ENCODE assay signal across 12 mouse cellular contexts in genomic region chr5:143638516-143639270, GRCm38 (mm10). TPM values are rescaled to one million over a fixed set of nuclear protein-coding genes. Genes with fewer than 3 reads are reported as not detected.
DNase-seq lines count a peak whose midpoint lies in the region; ATAC-seq and TF ChIP-seq lines count a peak whose summit lies in the region.
"Had no signal": no experiment of that assay in that cellular context is flagged by ENCODE, and none has a peak within 500 bp of the region (broad histone marks: within the 10 kb centered on the region; RNA-seq: fewer than 3 reads in every experiment).

No protein-coding gene starts in this region.

- H3K36me3 ChIP-seq in kidney, adult 2 months (ENCODE audit: control insufficient read depth, insufficient read depth, low read length), result no peaks in the 10 kb centered on the region
- no peaks in the 10 kb centered on the region for H3K36me3 ChIP-seq in embryonic facial prominence, embryonic 10.5 days (replicated peaks)
- H3K36me3 ChIP-seq in limb, embryonic 15.5 days, result no peaks in the 10 kb centered on the region
- H3K36me3 ChIP-seq: forebrain, embryonic 15.5 days had no signal

- no peak for TF ChIP-seq CTCF in kidney, adult 2 months (conservative IDR thresholded peaks at IDR 0.05; ENCODE audit: insufficient read depth, insufficient read length, low read depth, low read length)

- TF ChIP-seq POLR2A in kidney, adult 2 months (IDR thresholded peaks at IDR 0.05; ENCODE audit: low read depth, low read length), result no peak

- 0 out of 2 replicates have a peak overlapping the region, but pooled peaks have one; percentile 33 for H3K27ac ChIP-seq in kidney, adult 2 months (ENCODE audit: insufficient read depth, low read depth, low read length)
- H3K27ac ChIP-seq in embryonic facial prominence, embryonic 10.5 days (replicated peaks), result peak overlapping the region; percentile 81
- peak overlapping the region; percentile 75 for H3K27ac ChIP-seq in limb, embryonic 15.5 days
- H3K27ac ChIP-seq: hindbrain, embryonic 14.5 days had no signal

- 33% methylated on average over 7 of the region's 7 CpGs for WGBS in kidney, adult 2 months
- 57% methylated on average over 7 of the region's 7 CpGs for WGBS in embryonic facial prominence, embryonic 10.5 days
- 34% methylated on average over 7 of the region's 7 CpGs for WGBS in limb, embryonic 15.5 days

- no peak overlapping the region for H3K4me3 ChIP-seq in kidney, adult 2 months (ENCODE audit: insufficient read depth, low read depth, low read length)
- H3K4me3 ChIP-seq in embryonic facial prominence, embryonic 10.5 days, result peak overlapping the region; percentile 18; the same call in 1 of the 2 replicates
- H3K4me3 ChIP-seq in limb, embryonic 15.5 days, result no peak overlapping the region
- H3K4me3 ChIP-seq: forebrain, embryonic 15.5 days had no signal

- H3K4me1 ChIP-seq in kidney, adult 2 months (ENCODE audit: control insufficient read depth, insufficient read depth, low read length), result peaks cover 28% of the 10 kb centered on the region
- H3K4me1 ChIP-seq in embryonic facial prominence, embryonic 10.5 days, result peaks cover 95% of the 10 kb centered on the region
- H3K4me1 ChIP-seq in limb, embryonic 15.5 days, result peaks cover 76% of the 10 kb centered on the region

- no peaks in the 10 kb centered on the region for H3K9me3 ChIP-seq in embryonic facial prominence, embryonic 10.5 days
- H3K9me3 ChIP-seq in limb, embryonic 15.5 days, result no peaks in the 10 kb centered on the region
- H3K9me3 ChIP-seq: forebrain, embryonic 15.5 days had no signal

- H3K4me2 ChIP-seq in limb, embryonic 15.5 days, result peak overlapping the region; percentile 17; the same call in 1 of the 2 replicates
- H3K4me2 ChIP-seq: forebrain, embryonic 15.5 days; hindbrain, embryonic 14.5 days had no signal

- H3K9ac ChIP-seq in limb, embryonic 15.5 days, result no peak overlapping the region
- H3K9ac ChIP-seq: forebrain, embryonic 15.5 days; hindbrain, embryonic 14.5 days had no signal

- 0 out of 2 replicates have a peak, but pooled peaks have one; percentile 2 for ATAC-seq in limb, embryonic 15.5 days (ENCODE audit: insufficient number of reproducible peaks, low FRiP score, low TSS enrichment, low read depth)
- ATAC-seq: forebrain, embryonic 15.5 days had no signal

- H3K27me3 ChIP-seq in kidney, adult 2 months (replicated peaks; ENCODE audit: control insufficient read depth, insufficient read depth, low read length), result no peaks in the 10 kb centered on the region
- no peaks in the 10 kb centered on the region for H3K27me3 ChIP-seq in embryonic facial prominence, embryonic 10.5 days (replicated peaks; ENCODE audit: low read depth, poor library complexity, severe bottlenecking)
- no peaks in the 10 kb centered on the region for H3K27me3 ChIP-seq in limb, embryonic 15.5 days
- H3K27me3 ChIP-seq: forebrain, embryonic 15.5 days had no signal

- DNase-seq in kidney, adult 2 months, result no peak
- no peak for DNase-seq in kidney, postnatal 14 days
- DNase-seq in 416B (ENCODE audit: low read depth), result peak; percentile 75
- no peak for DNase-seq in embryonic facial prominence, embryonic 10.5 days (ENCODE audit: low spot score)
- no peak for DNase-seq in urinary bladder, postnatal 10 days (ENCODE audit: low spot score)
- no peak for DNase-seq in spleen, postnatal 36 days (ENCODE audit: low spot score in 2 of 2)
- DNase-seq: adrenal gland, adult 8-10 months; cerebellum, adult 2 months; right cerebral cortex, adult 18-20 months had no signal

RNA-seq across cellular contexts. Expression of gene Cyth3, which starts 16.4 kb away (rescaled TPM):
- 22.8 and 25.0 TPM in 2 replicates for polyA plus RNA-seq in kidney, adult 2 months (2012; rRNA removed)
- polyA plus RNA-seq in embryonic facial prominence, embryonic 10.5 days (2016; fragmentation: Nextera tagmentation; extraction: Ambion mirVana), result 40.4 and 48.1 TPM in 2 replicates
- polyA plus RNA-seq in limb, embryonic 15.5 days (2015; fragmentation: Nextera tagmentation; extraction: Ambion mirVana), result 78.0 and 78.5 TPM in 2 replicates
